Mouse (Mus musculus): ENCODE results near the gene Gm20388. TPM values are rescaled to one million over a fixed set of nuclear protein-coding genes. Genes with fewer than 3 reads are reported as not detected.

The Gm20388 gene
- polyA plus RNA-seq, 1 experiment from 2014 or later, result not detected

- DNase-seq (ENCODE audit: low spot score) (no peak), ATAC-seq (ENCODE audit: low FRiP score) (no peak)
- Histone ChIP-seq H3K36me3 (replicated peaks; ENCODE audit: control insufficient read depth, insufficient read depth) (no peaks in the 10 kb centered on the region), H3K4me2 (replicated peaks) (no peak overlapping the region), H3K4me1 (replicated peaks; ENCODE audit: control insufficient read depth, insufficient read depth, low read length) (0 out of 2 replicates have a peak, but pooled peaks cover 6% of the 10 kb centered on the region), H3K27ac (no peak overlapping the region), H3K9me3 (ENCODE audit: control insufficient read depth, low read length) (peaks cover 14% of the 10 kb centered on the region), H3K4me3 (replicated peaks; ENCODE audit: low read length) (no peak overlapping the region), H3K27me3 (ENCODE audit: control insufficient read depth, insufficient read depth, low read length) (no peaks in the 10 kb centered on the region), H3K9ac (no peak overlapping the region)
- 64% methylated on average over 2 of the region's 2 CpGs for WGBS
These were observed 1093.0 kb downstream of the Gm20388 start for GRCm38 (mm10) chr8:121003639-121004038.

- H3K4me3 ChIP-seq (replicated peaks; ENCODE audit: low read length), result no peak overlapping the region
- H3K4me1 ChIP-seq (replicated peaks; ENCODE audit: control insufficient read depth, insufficient read depth, low read length), result 0 out of 2 replicates have a peak, but pooled peaks cover 3% of the 10 kb centered on the region
- H3K36me3 ChIP-seq (replicated peaks; ENCODE audit: control insufficient read depth, insufficient read depth), result no peaks in the 10 kb centered on the region
- DNase-seq (ENCODE audit: low spot score) (no peak), ATAC-seq (ENCODE audit: low FRiP score) (no peak; the same call in 1 of the 2 replicates)
- H3K4me2 ChIP-seq (replicated peaks), result no peak overlapping the region
- H3K9me3 ChIP-seq (ENCODE audit: control insufficient read depth, low read length), result no peaks in the 10 kb centered on the region
- 0 out of 2 replicates have a peak, but pooled peaks cover 6% of the 10 kb centered on the region for H3K27me3 ChIP-seq (ENCODE audit: control insufficient read depth, insufficient read depth, low read length)
- 30% methylated on average over 6 of the region's 6 CpGs for WGBS
- no peak overlapping the region for H3K27ac ChIP-seq
- H3K9ac ChIP-seq, result no peak overlapping the region
These were observed 1102.7 kb downstream of the Gm20388 start for GRCm38 (mm10) chr8:121013318-121013717.

GRCm38 (mm10) chr8:121016621-121017020 is 1106.0 kb downstream of the Gm20388 start:
- H3K4me2 ChIP-seq (replicated peaks), result no peak overlapping the region
- ATAC-seq (ENCODE audit: low FRiP score), result no peak
- WGBS, result 83% methylated on average over 17 of the region's 17 CpGs

GRCm38 (mm10) chr8:121018236-121018635 is 1107.6 kb downstream of the Gm20388 start:
- Histone ChIP-seq H3K36me3 (replicated peaks; ENCODE audit: control insufficient read depth, insufficient read depth) (no peaks in the 10 kb centered on the region), H3K9me3 (ENCODE audit: control insufficient read depth, low read length) (no peaks in the 10 kb centered on the region), H3K4me1 (replicated peaks; ENCODE audit: control insufficient read depth, insufficient read depth, low read length) (no peaks in the 10 kb centered on the region), H3K4me3 (replicated peaks; ENCODE audit: low read length) (no peak overlapping the region), H3K9ac (no peak overlapping the region), H3K27ac (no peak overlapping the region), H3K27me3 (ENCODE audit: control insufficient read depth, insufficient read depth, low read length) (no peaks in the 10 kb centered on the region), H3K4me2 (replicated peaks) (no peak overlapping the region)
- 70% methylated on average over 10 of the region's 10 CpGs for WGBS
- DNase-seq (ENCODE audit: low spot score) (no peak), ATAC-seq (ENCODE audit: low FRiP score) (no peak)

More at GRCm38 (mm10) chr8:121016621-121017020, 1106.0 kb downstream of the Gm20388 start:
- no peaks in the 10 kb centered on the region for H3K36me3 ChIP-seq (replicated peaks; ENCODE audit: control insufficient read depth, insufficient read depth)
- no peak overlapping the region for H3K27ac ChIP-seq
- DNase-seq (ENCODE audit: low spot score), result no peak
- H3K4me1 ChIP-seq (replicated peaks; ENCODE audit: control insufficient read depth, insufficient read depth, low read length), result 0 out of 2 replicates have a peak, but pooled peaks cover 3% of the 10 kb centered on the region
- no peak overlapping the region for H3K9ac ChIP-seq
- no peak overlapping the region for H3K4me3 ChIP-seq (replicated peaks; ENCODE audit: low read length)
- H3K9me3 ChIP-seq (ENCODE audit: control insufficient read depth, low read length), result no peaks in the 10 kb centered on the region
- H3K27me3 ChIP-seq (ENCODE audit: control insufficient read depth, insufficient read depth, low read length), result no peaks in the 10 kb centered on the region

- Histone ChIP-seq H3K4me3 (replicated peaks; ENCODE audit: low read length) (no peak overlapping the region), H3K9ac (no peak overlapping the region), H3K9me3 (ENCODE audit: control insufficient read depth, low read length) (no peaks in the 10 kb centered on the region), H3K4me1 (replicated peaks; ENCODE audit: control insufficient read depth, insufficient read depth, low read length) (no peaks in the 10 kb centered on the region), H3K27me3 (ENCODE audit: control insufficient read depth, insufficient read depth, low read length) (no peaks in the 10 kb centered on the region), H3K4me2 (replicated peaks) (no peak overlapping the region), H3K27ac (no peak overlapping the region), H3K36me3 (replicated peaks; ENCODE audit: control insufficient read depth, insufficient read depth) (no peaks in the 10 kb centered on the region)
- DNase-seq (ENCODE audit: low spot score) (no peak), ATAC-seq (ENCODE audit: low FRiP score) (no peak)
- WGBS, result 62% methylated on average over 12 of the region's 12 CpGs
These were observed 1110.8 kb downstream of the Gm20388 start for GRCm38 (mm10) chr8:121021488-121021887.

GRCm38 (mm10) chr8:121023003-121023402 is 1112.4 kb downstream of the Gm20388 start:
- Histone ChIP-seq H3K36me3 (replicated peaks; ENCODE audit: control insufficient read depth, insufficient read depth) (no peaks in the 10 kb centered on the region), H3K9ac (no peak overlapping the region), H3K4me3 (replicated peaks; ENCODE audit: low read length) (no peak overlapping the region), H3K27me3 (ENCODE audit: control insufficient read depth, insufficient read depth, low read length) (no peaks in the 10 kb centered on the region), H3K9me3 (ENCODE audit: control insufficient read depth, low read length) (no peaks in the 10 kb centered on the region), H3K27ac (no peak overlapping the region), H3K4me2 (replicated peaks) (no peak overlapping the region), H3K4me1 (replicated peaks; ENCODE audit: control insufficient read depth, insufficient read depth, low read length) (no peaks in the 10 kb centered on the region)
- ATAC-seq (ENCODE audit: low FRiP score), result no peak
- no peak for DNase-seq (ENCODE audit: low spot score)
- WGBS, result 87% methylated on average over 4 of the region's 4 CpGs

GRCm38 (mm10) chr8:121023736-121024135 is 1113.1 kb downstream of the Gm20388 start:
- Histone ChIP-seq H3K4me2 (replicated peaks) (no peak overlapping the region), H3K9me3 (ENCODE audit: control insufficient read depth, low read length) (no peaks in the 10 kb centered on the region), H3K4me3 (replicated peaks; ENCODE audit: low read length) (no peak overlapping the region), H3K27ac (no peak overlapping the region), H3K27me3 (ENCODE audit: control insufficient read depth, insufficient read depth, low read length) (no peaks in the 10 kb centered on the region), H3K36me3 (replicated peaks; ENCODE audit: control insufficient read depth, insufficient read depth) (no peaks in the 10 kb centered on the region), H3K4me1 (replicated peaks; ENCODE audit: control insufficient read depth, insufficient read depth, low read length) (no peaks in the 10 kb centered on the region), H3K9ac (no peak overlapping the region)
- ATAC-seq (ENCODE audit: low FRiP score) (no peak), DNase-seq (ENCODE audit: low spot score) (no peak)
- 73% methylated on average over 18 of the region's 18 CpGs for WGBS

- H3K9ac ChIP-seq, result no peak overlapping the region
- no peak overlapping the region for H3K4me2 ChIP-seq (replicated peaks)
- H3K4me3 ChIP-seq (replicated peaks; ENCODE audit: low read length), result no peak overlapping the region
- DNase-seq (ENCODE audit: low spot score), result no peak
- no peaks in the 10 kb centered on the region for H3K4me1 ChIP-seq (replicated peaks; ENCODE audit: control insufficient read depth, insufficient read depth, low read length)
- H3K27ac ChIP-seq, result no peak overlapping the region
- no peaks in the 10 kb centered on the region for H3K27me3 ChIP-seq (ENCODE audit: control insufficient read depth, insufficient read depth, low read length)
- WGBS, result 81% methylated on average over 5 of the region's 5 CpGs
- H3K36me3 ChIP-seq (replicated peaks; ENCODE audit: control insufficient read depth, insufficient read depth), result no peaks in the 10 kb centered on the region
- ATAC-seq (ENCODE audit: low FRiP score), result no peak
- no peaks in the 10 kb centered on the region for H3K9me3 ChIP-seq (ENCODE audit: control insufficient read depth, low read length)
These were observed 1114.8 kb downstream of the Gm20388 start for GRCm38 (mm10) chr8:121025486-121025885.

GRCm38 (mm10) chr8:121027787-121028186 is 1117.1 kb downstream of the Gm20388 start:
- no peak for ATAC-seq (ENCODE audit: low FRiP score)

GRCm38 (mm10) chr8:121029076-121029475 is 1118.4 kb downstream of the Gm20388 start:
- no peaks in the 10 kb centered on the region for H3K9me3 ChIP-seq (ENCODE audit: control insufficient read depth, low read length)
- 0 out of 2 replicates have a peak, but pooled peaks cover 3% of the 10 kb centered on the region for H3K27me3 ChIP-seq (ENCODE audit: control insufficient read depth, insufficient read depth, low read length)
- ATAC-seq (ENCODE audit: low FRiP score) (no peak), DNase-seq (ENCODE audit: low spot score) (no peak)
- no peak overlapping the region for H3K27ac ChIP-seq
- no peak overlapping the region for H3K4me3 ChIP-seq (replicated peaks; ENCODE audit: low read length)
- H3K36me3 ChIP-seq (replicated peaks; ENCODE audit: control insufficient read depth, insufficient read depth), result no peaks in the 10 kb centered on the region
- H3K4me1 ChIP-seq (replicated peaks; ENCODE audit: control insufficient read depth, insufficient read depth, low read length), result no peaks in the 10 kb centered on the region
- no peak overlapping the region for H3K4me2 ChIP-seq (replicated peaks)
- 89% methylated on average over 6 of the region's 6 CpGs for WGBS
- no peak overlapping the region for H3K9ac ChIP-seq

More at GRCm38 (mm10) chr8:121027787-121028186, 1117.1 kb downstream of the Gm20388 start:
- Histone ChIP-seq H3K27ac (no peak overlapping the region), H3K4me2 (replicated peaks) (no peak overlapping the region), H3K4me1 (replicated peaks; ENCODE audit: control insufficient read depth, insufficient read depth, low read length) (no peaks in the 10 kb centered on the region), H3K36me3 (replicated peaks; ENCODE audit: control insufficient read depth, insufficient read depth) (no peaks in the 10 kb centered on the region), H3K27me3 (ENCODE audit: control insufficient read depth, insufficient read depth, low read length) (no peaks in the 10 kb centered on the region), H3K4me3 (replicated peaks; ENCODE audit: low read length) (no peak overlapping the region), H3K9me3 (ENCODE audit: control insufficient read depth, low read length) (no peaks in the 10 kb centered on the region), H3K9ac (no peak overlapping the region)
- 41% methylated on average over 13 of the region's 13 CpGs for WGBS
- no peak for DNase-seq (ENCODE audit: low spot score)
